Mouse (Mus musculus) heart, embryonic 10.5 days (tissue): ENCODE measurements at regions not wholly inside any gene's neighbourhood (a gene's known extent, or its start where the extent isn't known, plus 50 kb on each side); places are given as distances from the start of the nearest gene placed in this dataset.

Experiments used
- DNase-seq: peaks from one replicate; pipeline ENCODE4 v3.0.0-alpha.2; 2017; ENCODE audit warnings: low spot score
- H3K27ac ChIP-seq: fragments of 300-500 bp; sonication (generic); 2 replicates; pipeline ENCODE4 v1.5.1; 2016; ENCODE audit warnings: mild to moderate bottlenecking
- H3K27me3 ChIP-seq: fragments of 300-500 bp; sonication (generic); 2 replicates; pipeline ENCODE4 v1.6.1; 2016; ENCODE audit warnings: mild to moderate bottlenecking; ENCODE audit not compliant: poor library complexity, insufficient read depth, severe bottlenecking
- H3K36me3 ChIP-seq: fragments of 300-500 bp; sonication (generic); 2 replicates; pipeline ENCODE4 v1.6.1; 2016; ENCODE audit warnings: mild to moderate bottlenecking, moderate library complexity
- H3K4me1 ChIP-seq: fragments of 300-500 bp; sonication (generic); 2 replicates; pipeline ENCODE4 v1.6.1; 2016; ENCODE audit warnings: mild to moderate bottlenecking
- H3K4me3 ChIP-seq: fragments of 300-500 bp; sonication (generic); 2 replicates; pipeline ENCODE4 v1.5.1; 2016; ENCODE audit warnings: mild to moderate bottlenecking, moderate library complexity
- H3K9me3 ChIP-seq: fragments of 300-500 bp; sonication (generic); 2 replicates; pipeline ENCODE4 v1.6.1; 2016; ENCODE audit warnings: mild to moderate bottlenecking, moderate library complexity
- WGBS: fragments of 180-500 bp; shearing (Covaris S2); methylation state at CpG from one replicate; pipeline ENCODE4 v1.1.7; 2016; 5-methylcytosine and 5-hydroxymethylcytosine counted together

GRCm38 (mm10) chr15:62157200-62158033 lies 1234.6 kb upstream of the A1bg start:
- Histone ChIP-seq H3K36me3 (no peaks in the 10 kb centered on the region), H3K9me3 (no peaks in the 10 kb centered on the region), H3K4me1 (peaks cover 22% of the 10 kb centered on the region), H3K27ac (peak overlapping the region; percentile 75; the same call in 1 of the 2 replicates), H3K27me3 (no peaks in the 10 kb centered on the region), H3K4me3 (no peak overlapping the region)
- WGBS: 95% methylated on average over 7 of the region's 7 CpGs
- DNase-seq: no peak

DNA sequence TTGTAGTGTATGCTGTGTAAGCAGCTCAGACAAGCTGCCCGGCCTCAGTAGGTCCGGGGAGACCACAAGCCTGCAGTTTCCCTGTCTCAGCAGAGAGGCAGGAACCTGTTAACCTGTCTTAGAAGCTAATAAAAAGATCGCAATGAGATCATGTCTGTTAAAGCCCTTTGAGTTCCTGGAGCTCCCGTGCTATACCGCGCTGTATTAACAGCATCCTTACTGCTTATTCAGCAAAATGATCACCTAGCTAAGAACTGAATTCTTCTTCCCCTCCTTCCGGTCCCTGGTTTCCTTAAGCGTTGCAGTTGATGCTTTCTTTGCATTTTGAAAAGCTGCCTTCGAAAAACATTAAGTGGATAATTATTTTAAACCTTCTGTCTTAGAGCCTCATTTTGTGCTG lies 1230.4 kb upstream of the A1bg start:
- H3K4me1 ChIP-seq: peaks cover 5% of the 10 kb centered on the region; the same call in 1 of the 2 replicates
- no peak for DNase-seq
- no peak overlapping the region for H3K27ac ChIP-seq
- no peak overlapping the region for H3K4me3 ChIP-seq
- H3K9me3 ChIP-seq: no peaks in the 10 kb centered on the region
- H3K36me3 ChIP-seq: no peaks in the 10 kb centered on the region
- H3K27me3 ChIP-seq: no peaks in the 10 kb centered on the region
- WGBS: 76% methylated on average over 9 of the region's 9 CpGs

- H3K9me3 ChIP-seq: no peaks in the 10 kb centered on the region
- no peak overlapping the region for H3K4me3 ChIP-seq
- H3K4me1 ChIP-seq: peaks cover 13% of the 10 kb centered on the region
- 96% methylated on average over 2 of the region's 2 CpGs for WGBS
- no peaks in the 10 kb centered on the region for H3K36me3 ChIP-seq
- no peak for DNase-seq
- no peaks in the 10 kb centered on the region for H3K27me3 ChIP-seq
- H3K27ac ChIP-seq: no peak overlapping the region
These were observed 1229.3 kb upstream of the A1bg start for GRCm38 (mm10) chr15:62152133-62152532.

GRCm38 (mm10) chr15:62151690-62152089 lies 1228.9 kb upstream of the A1bg start:
- H3K4me1 ChIP-seq: peaks cover 15% of the 10 kb centered on the region
- no peak overlapping the region for H3K27ac ChIP-seq
- H3K9me3 ChIP-seq: no peaks in the 10 kb centered on the region
- H3K36me3 ChIP-seq: no peaks in the 10 kb centered on the region
- 80% methylated on average over 3 of the region's 3 CpGs for whole genome bisulfite sequencing
- no peak for DNase-seq
- H3K27me3 ChIP-seq: no peaks in the 10 kb centered on the region
- no peak overlapping the region for H3K4me3 ChIP-seq

GRCm38 (mm10) chr15:62150296-62150695 lies 1227.5 kb upstream of the A1bg start:
- WGBS: 84% methylated on average over 4 of the region's 4 CpGs
- H3K36me3 ChIP-seq: no peaks in the 10 kb centered on the region
- no peaks in the 10 kb centered on the region for H3K9me3 ChIP-seq
- DNase-seq: no peak
- no peak overlapping the region for H3K27ac ChIP-seq
- H3K4me1 ChIP-seq: peaks cover 15% of the 10 kb centered on the region
- H3K4me3 ChIP-seq: no peak overlapping the region
- no peaks in the 10 kb centered on the region for H3K27me3 ChIP-seq

- no peaks in the 10 kb centered on the region for H3K27me3 ChIP-seq
- H3K27ac ChIP-seq: peak overlapping the region; percentile 62; the same call in 1 of the 2 replicates
- no peak overlapping the region for H3K4me3 ChIP-seq
- WGBS: 76% methylated on average over 10 of the region's 10 CpGs
- no peaks in the 10 kb centered on the region for H3K36me3 ChIP-seq
- H3K9me3 ChIP-seq: no peaks in the 10 kb centered on the region
- peaks cover 12% of the 10 kb centered on the region for H3K4me1 ChIP-seq
- no peak for DNase-seq
These were observed 1225.9 kb upstream of the A1bg start for GRCm38 (mm10) chr15:62148680-62149237.

- 16% methylated on average over 5 of the region's 5 CpGs for WGBS
- H3K36me3 ChIP-seq: no peaks in the 10 kb centered on the region
These were observed 1224.6 kb upstream of the A1bg start for GRCm38 (mm10) chr15:62147343-62147953.

GRCm38 (mm10) chr15:62145643-62146285 lies 1223.0 kb upstream of the A1bg start:
- no peak for DNase-seq
- H3K4me3 ChIP-seq: no peak overlapping the region
- WGBS: 84% methylated on average over 4 of the region's 4 CpGs

More at GRCm38 (mm10) chr15:62147343-62147953, 1224.6 kb upstream of the A1bg start:
- no peak overlapping the region for H3K4me3 ChIP-seq
- peaks cover 12% of the 10 kb centered on the region for H3K4me1 ChIP-seq
- no peaks in the 10 kb centered on the region for H3K9me3 ChIP-seq
- H3K27me3 ChIP-seq: no peaks in the 10 kb centered on the region
- no peak for DNase-seq
- peak overlapping the region; percentile 70 for H3K27ac ChIP-seq

GRCm38 (mm10) chr15:62144776-62145564 lies 1222.2 kb upstream of the A1bg start:
- 85% methylated on average over 10 of the region's 10 CpGs for WGBS
- Histone ChIP-seq H3K27ac (no peak overlapping the region), H3K36me3 (no peaks in the 10 kb centered on the region), H3K4me1 (peaks cover 12% of the 10 kb centered on the region), H3K4me3 (no peak overlapping the region), H3K27me3 (no peaks in the 10 kb centered on the region), H3K9me3 (no peaks in the 10 kb centered on the region)
- DNase-seq: no peak

More at GRCm38 (mm10) chr15:62145643-62146285, 1223.0 kb upstream of the A1bg start:
- H3K4me1 ChIP-seq: peaks cover 12% of the 10 kb centered on the region
- H3K36me3 ChIP-seq: no peaks in the 10 kb centered on the region
- no peaks in the 10 kb centered on the region for H3K9me3 ChIP-seq
- H3K27me3 ChIP-seq: no peaks in the 10 kb centered on the region
- no peak overlapping the region for H3K27ac ChIP-seq

DNA sequence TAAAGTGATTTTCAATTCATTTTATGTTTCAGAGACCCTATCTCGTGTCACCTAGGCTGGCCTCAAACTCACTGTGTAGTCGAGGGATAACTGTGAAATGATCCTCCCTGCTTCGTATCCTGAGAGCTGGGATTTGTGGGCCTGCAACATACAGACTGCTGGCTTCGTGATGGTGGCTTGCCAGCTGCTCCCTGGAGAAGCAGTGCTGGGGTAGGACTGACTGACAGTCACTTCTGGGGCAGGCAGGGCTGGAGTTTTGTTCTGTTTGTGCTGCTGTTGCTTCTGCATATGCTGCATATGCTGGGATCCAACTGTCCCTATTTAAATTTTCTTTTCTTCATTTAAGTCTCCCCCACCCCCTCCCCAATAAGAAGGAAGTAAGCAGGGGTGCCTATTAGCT lies 1217.0 kb upstream of the A1bg start:
- Histone ChIP-seq H3K4me1 (peaks cover 11% of the 10 kb centered on the region), H3K27me3 (no peaks in the 10 kb centered on the region), H3K36me3 (no peaks in the 10 kb centered on the region), H3K9me3 (no peaks in the 10 kb centered on the region), H3K4me3 (no peak overlapping the region), H3K27ac (0 out of 2 replicates have a peak overlapping the region, but pooled peaks have one; percentile 10)
- 61% methylated on average over 4 of the region's 4 CpGs for WGBS
- DNase-seq: no peak

DNA sequence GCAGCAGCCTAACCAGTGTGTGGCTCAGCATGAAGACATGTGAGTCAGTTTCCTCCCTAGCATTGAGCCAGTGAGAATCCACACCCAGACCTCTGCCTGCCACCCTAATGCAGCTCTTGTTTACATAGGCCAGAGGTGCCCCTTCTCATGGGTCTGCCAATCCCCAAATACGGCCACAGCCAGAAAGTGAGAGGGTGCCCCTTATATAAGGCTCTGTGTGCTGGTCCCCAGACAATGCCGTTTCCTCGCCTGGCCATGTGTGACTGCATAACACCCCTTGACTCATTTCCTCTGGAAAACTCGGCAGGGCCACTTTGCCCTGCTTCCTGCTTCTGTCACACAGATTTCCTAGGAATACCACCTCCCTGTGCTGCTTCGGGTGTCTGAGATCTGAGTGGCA lies 1216.4 kb upstream of the A1bg start:
- H3K27me3 ChIP-seq: no peaks in the 10 kb centered on the region
- no peak overlapping the region for H3K4me3 ChIP-seq
- WGBS: 46% methylated on average over 5 of the region's 5 CpGs
- no peaks in the 10 kb centered on the region for H3K36me3 ChIP-seq
- peaks cover 14% of the 10 kb centered on the region for H3K4me1 ChIP-seq
- peak overlapping the region; percentile 72 for H3K27ac ChIP-seq
- no peaks in the 10 kb centered on the region for H3K9me3 ChIP-seq
- no peak for DNase-seq

GRCm38 (mm10) chr15:62138701-62139100 lies 1215.9 kb upstream of the A1bg start:
- Histone ChIP-seq H3K4me3 (no peak overlapping the region), H3K27ac (peak overlapping the region; percentile 72), H3K4me1 (peaks cover 17% of the 10 kb centered on the region), H3K36me3 (no peaks in the 10 kb centered on the region), H3K9me3 (no peaks in the 10 kb centered on the region), H3K27me3 (no peaks in the 10 kb centered on the region)
- WGBS: 86% methylated on average over 6 of the region's 6 CpGs
- no peak for DNase-seq
